Mouse (Mus musculus) monocyte, adult 5-6 weeks (primary cell): ENCODE data around the gene Emg1. TPM values are rescaled to one million over a fixed set of nuclear protein-coding genes. Genes with fewer than 3 reads are reported as not detected.
"Not testable (repeated sequence)": the region's sequence is repeated elsewhere in the genome, so short reads cannot be mapped to it uniquely, and the experiment has no call there.

ENCODE experiments used
- ATAC-seq: fragments of 153-309, 156-312 bp; replicated peaks from 2 replicates; pipeline ENCODE4 v1.8.0; 2017; ENCODE audit warnings: mild to moderate bottlenecking; ENCODE audit not compliant: low TSS enrichment, insufficient number of reproducible peaks, severe bottlenecking, poor library complexity, low FRiP score
- total RNA-seq: library from RNA; stranded (forward); fragments of 200-1000, 200-491, 200-594 nt; gene quantifications from 3 replicates; pipeline ENCODE4 v1.2.3, GENCODE M21; 2017

The Emg1 gene
- total RNA-seq, 1 experiment from 2014 or later: 82.8 TPM

DNA sequence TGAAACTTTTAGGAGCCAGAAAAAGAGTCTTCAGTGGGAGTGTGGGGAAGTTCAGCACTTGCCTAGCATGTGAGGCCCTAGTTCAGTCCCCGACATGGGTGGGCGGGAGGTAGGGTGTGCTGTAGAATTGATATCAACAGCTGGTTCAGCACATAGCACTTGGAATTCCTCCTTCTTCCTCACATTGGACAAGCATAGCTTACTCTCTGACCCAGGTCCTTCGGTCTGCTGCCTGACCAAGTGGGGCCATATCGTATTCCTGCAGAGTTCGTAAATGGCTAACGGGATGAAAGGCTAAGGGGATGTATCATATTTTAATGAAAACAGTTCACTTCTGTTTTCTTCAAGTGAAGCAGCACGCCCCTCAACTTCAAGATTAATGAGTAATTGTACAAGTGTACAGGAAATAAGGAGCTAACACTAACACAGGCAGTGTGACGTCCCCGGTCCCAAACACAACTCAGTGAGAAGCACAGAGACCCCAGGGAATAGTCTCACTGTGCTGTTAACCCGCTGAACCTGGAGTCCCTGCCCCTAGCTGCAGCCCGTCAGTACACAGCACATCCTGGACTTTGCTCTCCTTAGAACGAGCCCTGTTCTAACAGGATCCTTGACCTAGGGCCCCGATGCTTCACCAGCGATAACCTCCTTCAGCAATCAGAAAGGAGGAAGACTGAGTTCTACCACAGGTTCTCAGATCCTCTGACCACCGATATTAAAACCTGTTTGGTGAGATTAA is 18.6 kb downstream of the Emg1 start:
- ATAC-seq: no peak

DNA sequence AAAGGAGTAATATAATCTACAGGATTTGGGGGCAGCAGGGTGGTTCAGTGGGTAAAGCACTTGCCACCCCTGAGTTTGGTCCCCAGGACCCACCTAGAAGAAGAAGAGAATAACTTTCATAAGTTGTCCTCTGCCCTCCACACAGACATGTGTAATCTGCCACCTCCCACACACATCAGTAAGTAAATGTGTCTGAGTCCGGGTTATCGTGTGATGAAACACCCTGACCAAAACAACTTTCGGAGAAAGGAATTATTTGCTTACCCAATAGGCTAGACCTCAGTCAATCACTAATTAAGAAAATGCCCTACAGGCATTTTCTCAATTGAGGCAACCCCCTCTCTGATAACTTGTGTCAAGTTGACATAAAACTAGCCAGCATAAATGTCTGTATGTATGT is 21.5 kb downstream of the Emg1 start:
- ATAC-seq: no peak

DNA sequence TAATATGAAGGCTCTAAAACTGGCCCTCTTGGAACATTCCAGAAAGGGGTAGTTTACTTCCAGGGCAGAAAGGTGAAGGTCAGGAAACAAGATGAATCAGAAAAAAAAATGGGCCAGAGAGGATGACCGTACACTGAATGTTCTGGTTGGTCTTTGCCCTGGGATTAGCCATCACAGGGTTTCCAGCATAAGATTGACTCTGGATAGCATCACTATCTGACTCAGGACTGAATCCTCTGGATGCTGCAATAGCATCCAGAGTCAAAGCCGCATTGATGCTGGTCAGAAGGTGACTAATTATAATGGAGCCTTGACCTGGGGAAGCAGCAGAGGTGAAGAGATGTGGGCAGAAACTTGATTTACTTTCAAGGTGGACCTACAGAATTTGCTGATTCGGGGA is 23.0 kb downstream of the Emg1 start:
- ATAC-seq: no peak

DNA sequence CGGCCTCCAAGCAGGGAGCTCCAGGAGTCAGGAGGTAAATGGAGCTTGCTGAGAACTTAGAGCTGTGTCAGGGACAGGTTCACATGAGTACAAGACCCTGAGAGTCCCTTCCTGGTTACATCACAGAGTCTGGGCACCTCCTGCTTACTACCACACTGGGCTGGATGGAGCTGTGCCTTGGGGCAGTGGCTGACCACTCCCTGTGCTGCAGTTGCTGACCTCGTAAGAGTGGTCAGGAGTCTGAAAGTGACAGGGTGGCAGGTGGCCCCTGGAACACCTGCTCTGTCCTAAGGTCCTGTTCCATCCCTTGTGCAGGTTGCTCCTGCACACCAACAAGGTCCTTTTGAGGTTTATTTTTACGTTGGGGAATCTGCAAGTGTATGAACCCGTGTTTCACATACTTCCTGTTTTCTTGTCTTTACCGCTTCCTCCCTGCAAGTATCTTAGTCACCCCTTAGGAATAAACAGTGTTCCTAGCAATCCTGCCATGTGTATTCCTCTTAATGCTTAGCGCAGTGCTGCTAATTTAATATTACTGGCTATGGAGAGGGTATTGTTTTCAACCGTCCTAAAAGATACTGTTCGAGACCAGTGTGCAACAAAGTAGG is 23.7 kb downstream of the Emg1 start:
- peak; percentile 61 for ATAC-seq

DNA sequence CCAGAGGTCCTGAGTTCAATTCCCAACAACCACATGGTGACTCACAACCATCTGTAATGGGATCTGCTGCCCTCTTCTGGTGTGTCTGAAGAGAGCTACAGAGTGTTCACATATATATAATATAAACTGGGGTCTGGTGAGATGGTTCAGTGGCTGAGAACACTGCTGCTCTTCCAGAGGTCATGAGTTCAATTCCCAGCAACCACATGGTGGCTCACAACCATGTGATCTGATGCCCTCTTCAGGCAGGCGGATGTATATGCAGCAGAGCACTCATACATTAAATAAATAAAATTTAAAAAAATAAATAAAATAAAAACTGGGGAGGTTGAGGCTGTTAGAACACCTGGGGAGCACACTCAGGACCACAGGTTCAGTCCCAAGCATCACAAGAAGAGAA is 25.3 kb downstream of the Emg1 start:
- ATAC-seq: not testable (repeated sequence)

DNA sequence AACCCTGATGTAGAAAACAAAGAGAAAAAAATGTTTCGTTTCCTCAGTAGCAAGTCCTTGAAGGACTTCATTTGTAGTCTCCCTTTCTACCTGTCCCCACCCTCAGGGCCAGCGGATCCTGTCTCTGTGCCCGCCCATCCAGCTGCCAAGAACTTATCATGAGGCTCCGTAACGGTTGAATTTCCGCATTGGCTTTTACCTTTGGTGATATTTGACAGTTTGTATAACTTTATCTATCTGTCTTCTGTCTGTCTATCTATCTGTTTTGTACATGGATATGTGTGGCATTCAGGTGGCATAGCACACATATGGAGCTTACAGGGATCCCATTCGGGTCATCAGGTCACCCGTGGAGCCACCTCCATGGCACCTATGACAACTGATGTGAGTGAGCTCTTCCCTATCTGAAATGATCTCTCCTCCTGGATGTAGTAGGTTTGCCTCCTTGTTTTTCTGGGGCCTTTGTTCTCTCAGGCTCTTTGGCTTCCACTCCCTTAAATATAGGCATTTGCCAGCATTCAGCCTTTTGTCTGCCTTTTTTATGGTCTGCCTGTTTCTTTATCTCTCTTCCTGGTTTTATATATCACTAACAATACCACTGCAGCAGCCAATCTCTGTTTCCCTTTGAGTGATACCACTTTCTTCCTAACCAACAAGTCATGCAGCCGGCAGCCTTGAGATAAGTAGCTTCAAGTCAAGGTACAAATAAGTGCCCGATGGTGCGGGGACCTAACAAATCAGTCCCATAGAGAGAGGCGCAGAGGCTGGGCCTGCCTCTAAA is 26.2 kb downstream of the Emg1 start:
- no peak for ATAC-seq

DNA sequence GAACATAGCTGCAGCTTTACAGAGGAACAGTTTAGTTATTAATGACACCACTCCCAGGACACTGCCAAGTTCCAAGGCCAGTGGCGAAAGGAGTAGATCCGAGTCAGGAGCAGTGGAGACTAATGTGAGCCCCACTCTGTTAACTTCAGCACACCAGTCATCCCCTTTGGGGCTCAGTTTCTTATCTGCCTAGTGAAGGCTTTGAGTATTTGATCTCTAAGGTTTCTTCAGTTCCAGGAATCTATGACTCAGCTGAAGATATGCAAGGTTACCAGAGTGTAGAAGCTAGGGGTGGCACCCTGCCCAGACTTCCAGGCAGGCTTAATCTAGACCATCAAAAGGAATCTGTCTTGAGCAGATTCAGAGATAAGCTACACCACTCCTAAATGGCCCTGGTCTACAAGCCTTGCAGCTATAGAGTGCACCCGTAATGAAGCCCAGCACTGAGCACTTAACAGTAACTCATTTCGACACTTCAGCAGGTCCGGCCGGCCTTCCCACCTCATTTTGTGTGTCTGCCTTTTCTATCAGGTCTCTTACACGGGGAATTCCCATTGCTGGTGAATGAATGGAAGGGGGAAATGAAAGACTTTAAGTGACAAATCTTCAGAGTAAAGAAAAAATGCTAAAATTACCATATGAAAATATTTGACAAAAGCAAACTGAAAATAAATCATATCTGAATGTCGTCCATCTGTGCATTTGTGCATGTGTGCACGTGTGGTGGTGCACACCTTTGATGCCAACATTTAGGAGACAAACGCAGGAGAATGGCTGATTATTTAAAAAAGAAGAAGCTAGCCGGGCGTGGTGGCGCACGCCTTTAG is 28.2 kb downstream of the Emg1 start:
- no peak for ATAC-seq

DNA sequence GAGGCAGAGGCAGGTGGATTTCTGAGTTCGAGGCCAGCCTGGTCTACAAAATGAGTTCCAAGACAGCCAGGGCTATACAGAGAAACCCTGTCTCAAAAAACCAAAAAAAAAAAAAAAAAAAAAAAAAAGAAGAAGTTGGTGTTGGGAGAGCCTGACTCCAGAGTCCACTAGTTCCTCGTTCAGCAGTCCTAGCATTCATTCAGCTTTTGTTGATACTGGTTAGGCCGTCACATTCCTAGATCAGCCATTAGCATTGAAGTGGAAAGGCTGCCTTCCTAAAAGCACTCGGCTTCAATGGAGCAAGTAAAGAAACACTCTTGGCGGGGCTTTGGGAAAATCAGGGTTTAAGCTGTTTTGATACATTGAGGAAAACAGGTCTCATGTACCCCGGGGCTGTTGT is 29.7 kb downstream of the Emg1 start:
- ATAC-seq: not testable (repeated sequence)

DNA sequence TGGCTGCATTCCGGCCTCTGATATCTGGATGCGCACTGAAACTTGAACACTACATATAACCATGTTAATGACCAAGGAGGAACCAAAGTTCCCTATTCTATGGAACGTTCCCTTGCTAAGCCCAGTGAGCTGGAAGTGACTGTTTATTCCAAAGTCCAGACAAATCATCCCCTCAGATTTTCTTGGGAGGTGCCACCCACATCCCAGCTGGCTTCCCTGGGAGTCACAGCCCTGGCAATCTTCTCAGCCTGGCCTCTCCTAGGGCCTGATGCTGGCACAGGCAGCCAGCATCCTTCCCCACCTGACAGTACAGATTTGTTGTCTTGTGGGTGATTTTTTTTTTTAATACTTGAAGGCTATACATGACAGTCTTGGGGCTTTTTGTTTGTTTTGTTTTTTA is 32.5 kb downstream of the Emg1 start:
- no peak for ATAC-seq

DNA sequence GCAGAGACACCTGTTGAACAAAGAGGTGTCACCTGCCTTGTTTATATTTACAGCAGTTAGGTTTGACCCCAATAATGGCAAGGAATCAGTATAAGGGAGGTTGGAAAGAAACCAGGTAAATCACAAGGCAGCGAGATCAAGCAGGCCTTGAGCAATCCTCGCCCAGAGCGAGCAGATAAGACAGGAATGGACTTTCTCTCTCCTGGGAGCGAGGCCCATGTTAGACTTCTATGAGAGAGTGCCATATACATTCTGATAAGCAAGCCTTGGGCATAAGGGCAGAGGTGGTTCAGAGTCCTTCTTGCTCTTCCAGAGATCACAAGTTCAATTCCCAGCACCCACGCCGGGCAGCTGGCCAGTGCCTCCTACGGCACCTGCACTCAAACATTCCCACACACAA is 33.2 kb downstream of the Emg1 start:
- ATAC-seq: no peak

DNA sequence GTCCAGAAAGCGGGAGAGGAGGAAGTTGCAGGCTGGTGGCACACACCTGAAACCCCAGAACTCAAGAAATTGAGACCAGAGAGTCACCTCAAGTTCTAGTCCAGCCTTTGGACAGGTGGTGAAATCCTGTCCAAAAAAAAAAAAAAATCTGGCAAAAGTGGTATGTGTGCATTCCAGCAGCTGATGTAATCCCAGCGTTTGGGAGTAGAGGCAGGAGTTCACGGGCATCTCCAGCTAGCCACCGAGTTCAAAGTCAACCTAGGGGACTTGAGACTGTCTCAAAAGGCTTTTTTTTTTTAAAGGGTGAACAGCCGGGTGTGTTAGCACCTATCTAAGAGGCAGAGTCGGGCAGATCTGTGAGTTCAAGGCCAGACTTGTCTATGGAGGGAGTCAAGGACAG is 35.8 kb downstream of the Emg1 start:
- no peak for ATAC-seq

DNA sequence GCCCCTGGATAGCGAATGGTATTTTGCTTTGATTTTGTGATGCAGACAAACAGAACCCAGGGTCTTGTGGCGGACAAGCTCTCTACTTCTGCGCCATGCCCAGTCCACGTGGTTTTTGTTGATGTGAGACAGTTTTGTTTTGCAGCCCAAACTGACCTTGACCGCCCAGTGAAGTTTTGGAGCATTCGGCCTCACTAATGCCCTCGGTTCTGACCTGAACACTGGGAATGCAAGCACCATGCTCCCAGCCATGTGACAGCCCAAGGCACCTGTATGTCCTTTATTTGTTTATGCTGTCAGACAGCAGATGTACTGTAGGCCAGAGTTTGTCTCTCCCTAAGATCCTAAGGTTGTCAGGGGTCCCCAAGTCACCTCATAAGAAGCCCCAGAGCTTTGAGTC is 37.4 kb downstream of the Emg1 start:
- no peak for ATAC-seq

DNA sequence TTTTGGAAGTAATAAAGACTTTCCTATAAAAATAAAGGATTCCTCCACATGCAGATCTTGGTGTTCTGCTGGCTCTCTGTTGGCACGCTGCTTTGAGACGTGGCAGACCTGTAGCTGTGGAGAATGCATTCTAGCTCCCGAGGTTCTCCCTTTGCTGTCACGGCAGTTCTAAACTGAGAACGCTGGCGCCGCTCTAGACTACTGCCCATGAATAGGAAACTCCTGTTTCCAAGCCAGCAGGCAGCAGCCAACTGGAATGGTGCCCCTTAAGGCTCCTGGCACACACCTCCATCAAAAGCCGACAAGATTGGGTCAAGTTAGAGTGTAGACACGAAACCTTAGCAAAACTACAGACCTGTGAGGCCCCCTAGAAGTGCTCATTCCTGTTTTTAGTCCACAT is 38.4 kb downstream of the Emg1 start:
- no peak for ATAC-seq

DNA sequence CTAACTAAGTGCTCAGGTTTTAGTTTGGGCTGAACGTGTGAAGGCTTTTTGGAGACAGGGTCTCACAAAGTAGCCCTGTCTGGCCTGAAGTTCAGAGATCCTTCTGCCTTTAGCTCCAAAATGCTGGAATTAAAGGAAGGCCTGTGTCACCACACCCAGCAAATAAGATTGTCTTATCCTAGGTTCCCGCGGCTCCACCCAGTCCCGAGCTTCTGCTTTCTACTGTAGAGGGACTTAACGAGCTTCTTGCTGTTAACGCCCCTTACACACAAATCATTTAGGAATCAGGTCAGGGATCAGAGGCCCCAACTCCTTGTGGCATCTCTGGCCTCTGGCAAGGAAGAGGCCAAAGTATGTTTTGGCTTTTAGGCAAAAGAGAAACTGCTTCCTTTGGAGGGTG is 39.9 kb downstream of the Emg1 start:
- no peak for ATAC-seq

DNA sequence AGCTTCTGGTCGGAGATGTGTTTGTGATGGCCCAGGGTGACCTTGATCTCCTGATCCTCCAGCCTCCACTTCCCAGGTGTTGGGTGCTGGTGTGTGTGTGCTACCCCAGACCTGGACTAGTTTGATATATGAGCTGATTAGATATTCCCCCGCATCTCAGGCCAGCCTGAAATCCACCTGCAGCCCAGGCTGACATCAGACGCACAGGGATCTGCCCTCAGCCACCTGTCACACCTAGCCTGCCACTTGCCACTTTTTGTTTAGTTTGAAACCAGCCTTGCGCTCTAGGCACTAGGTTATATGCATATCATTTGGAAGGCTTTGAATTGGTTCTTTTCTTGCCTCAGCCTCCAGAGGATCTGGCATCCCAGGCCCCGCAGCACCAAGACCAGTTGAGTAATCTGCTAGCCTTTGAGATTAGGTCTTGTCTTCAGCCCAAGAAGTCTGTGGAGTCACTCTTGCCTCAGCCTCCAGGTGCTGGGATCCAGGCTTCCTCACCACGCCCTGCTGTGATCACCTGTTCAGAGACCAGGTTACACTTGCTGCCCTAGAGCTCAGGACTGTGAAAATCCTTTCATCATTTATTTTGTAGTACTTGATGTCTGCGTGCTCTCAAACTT is 41.6 kb downstream of the Emg1 start:
- no peak for ATAC-seq

DNA sequence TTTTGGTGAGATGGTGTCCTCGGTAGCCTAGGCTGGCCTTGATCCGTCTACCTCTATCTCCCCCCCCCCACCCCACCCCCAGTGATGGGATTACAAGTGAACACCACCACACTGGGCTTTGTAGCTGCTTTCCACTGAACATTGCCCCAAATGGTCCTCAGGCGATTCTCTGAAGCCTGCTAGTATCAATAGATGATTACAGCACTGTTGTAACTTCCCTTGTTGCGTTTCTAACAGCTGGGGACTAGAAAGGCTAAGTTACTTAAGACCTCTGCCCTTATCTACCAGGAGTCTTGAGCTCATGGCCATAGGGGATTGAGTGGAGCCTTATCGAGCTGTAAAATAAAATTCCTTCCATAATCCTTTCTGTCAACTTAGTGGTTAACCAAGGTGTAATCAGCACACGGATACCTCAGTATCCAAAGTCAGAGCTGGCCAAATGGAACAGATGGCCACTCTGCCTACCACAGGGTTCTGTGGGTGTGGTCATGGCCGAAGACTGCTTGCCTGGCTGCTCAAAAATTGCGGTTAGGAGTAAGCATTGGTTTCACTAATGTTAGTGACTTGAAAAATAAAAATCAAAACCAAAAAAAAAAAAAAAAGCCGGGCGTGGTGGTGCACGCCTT is 42.6 kb downstream of the Emg1 start:
- no peak for ATAC-seq

DNA sequence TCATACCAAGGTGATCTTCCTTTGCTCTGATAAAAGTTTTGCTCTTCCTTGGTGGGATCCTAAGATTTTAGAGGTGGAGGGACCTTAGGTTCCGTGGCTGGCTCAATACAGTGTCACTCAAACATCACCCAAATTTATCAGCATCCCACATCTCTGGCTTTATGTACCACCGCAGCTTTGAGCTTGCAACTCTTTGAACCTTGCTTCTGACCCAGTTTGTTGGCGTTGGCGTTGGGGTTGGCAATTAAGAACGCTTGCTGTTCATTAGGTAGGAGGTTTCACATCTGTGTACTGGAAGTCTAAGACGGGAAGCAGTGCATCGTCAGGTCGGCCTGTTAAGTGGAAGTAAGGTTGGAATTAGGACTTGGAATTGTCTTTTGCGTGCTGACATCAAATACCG is 47.0 kb downstream of the Emg1 start:
- no peak for ATAC-seq

DNA sequence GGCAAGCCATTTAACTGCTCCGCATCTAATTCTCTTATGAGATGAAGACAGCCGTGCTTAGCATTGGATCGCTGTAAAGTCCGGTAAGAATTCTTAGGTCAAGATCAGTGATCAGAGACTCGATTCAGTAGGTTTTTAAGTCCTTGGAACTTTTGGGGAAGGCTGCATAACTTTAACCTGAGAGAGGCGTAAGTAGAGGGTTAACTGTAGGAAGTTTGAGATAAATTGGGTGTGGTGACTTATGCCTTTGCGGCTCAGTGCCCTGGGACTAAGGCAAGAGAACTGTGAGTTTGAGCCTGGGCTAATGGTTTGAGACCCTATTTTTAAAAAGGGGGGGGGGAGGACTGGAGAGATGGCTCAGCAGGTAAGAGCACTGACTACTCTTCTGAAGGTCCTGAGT is 47.7 kb downstream of the Emg1 start:
- ATAC-seq: no peak
